Mouse (Mus musculus) CD8-positive naive resting alpha-beta T cell, adult 2 months (primary cell): ENCODE measurements around the gene Erich6.
"Not testable (repeated sequence)": the region's sequence is repeated elsewhere in the genome, so short reads cannot be mapped to it uniquely, and the experiment has no call there.

ENCODE experiments used
- DNase-seq, 2 experiments: peaks; one replicate each; pipeline ENCODE4 v3.0.0; 2022; ENCODE audit warnings: low read depth in 2 of 2, low spot score in 2 of 2

Erich6 gene

GRCm38 (mm10) chr3:58647179-58647578 lies 10.2 kb upstream of the Erich6 start:
- no peak for DNase-seq

GRCm38 (mm10) chr3:58646180-58646579 lies 9.2 kb upstream of the Erich6 start:
- DNase-seq: no peak

DNA sequence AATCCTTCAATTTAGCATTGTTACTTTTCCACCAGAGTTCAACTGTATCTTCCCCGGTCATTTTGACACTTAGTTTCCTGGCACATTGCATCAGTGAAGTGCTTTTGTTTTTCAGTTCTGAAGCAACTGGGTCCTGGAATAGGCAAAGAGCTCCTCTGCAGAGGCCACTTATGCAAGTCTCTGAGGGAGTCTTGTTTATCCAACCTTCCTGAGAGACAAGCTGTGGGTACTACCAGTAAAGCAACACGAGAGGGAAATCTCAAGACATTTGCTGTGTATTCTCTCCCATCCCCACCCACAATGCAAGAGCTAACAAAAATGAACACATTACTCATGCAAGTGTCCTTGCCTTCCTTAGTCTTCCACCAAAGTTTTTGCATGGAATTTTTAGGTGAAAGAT lies 5.3 kb downstream of the Erich6 start:
- DNase-seq: no peak

DNA sequence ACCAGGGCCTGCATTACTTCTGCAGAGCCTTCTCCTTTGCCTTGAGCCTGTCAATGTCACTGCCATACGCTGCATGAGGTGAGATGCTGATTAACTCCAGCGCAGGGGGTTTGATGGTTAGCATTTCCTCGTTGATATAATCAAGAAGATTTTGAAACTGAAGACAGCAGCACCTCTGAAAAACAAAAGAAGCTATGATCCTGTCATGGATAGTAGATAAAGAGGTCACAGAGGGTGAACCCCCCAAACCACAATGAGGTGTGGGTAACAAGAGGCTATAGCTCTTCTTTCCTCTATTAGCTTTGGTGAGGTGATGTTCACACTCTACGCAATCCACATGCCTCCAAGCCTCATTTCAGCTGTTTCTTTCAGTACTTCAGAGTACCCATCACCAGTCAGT lies 12.0 kb downstream of the Erich6 start:
- no peak for DNase-seq

- DNase-seq: no peak
Measured at GRCm38 (mm10) chr3:58622665-58623394, 14.2 kb downstream of the Erich6 start.

DNA sequence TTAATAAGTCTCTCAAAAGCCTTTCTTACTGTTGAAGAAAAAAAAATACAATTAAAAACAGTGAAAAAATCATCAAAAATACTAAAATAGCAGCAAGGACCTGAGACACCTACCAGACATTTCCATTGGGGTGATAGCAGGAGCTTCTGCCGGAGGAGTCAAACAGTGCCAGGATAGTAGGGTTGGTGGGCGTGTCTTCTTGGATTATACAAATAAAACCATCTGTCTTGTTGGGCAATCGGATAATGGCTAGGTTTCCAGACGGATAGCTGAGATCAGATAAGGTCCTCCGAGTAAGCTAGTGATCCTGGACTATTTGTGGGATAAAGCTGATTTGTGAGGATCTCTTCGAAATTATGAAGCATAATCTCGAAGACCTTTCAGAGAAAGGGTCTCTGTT lies 15.9 kb downstream of the Erich6 start:
- no peak for DNase-seq

DNA sequence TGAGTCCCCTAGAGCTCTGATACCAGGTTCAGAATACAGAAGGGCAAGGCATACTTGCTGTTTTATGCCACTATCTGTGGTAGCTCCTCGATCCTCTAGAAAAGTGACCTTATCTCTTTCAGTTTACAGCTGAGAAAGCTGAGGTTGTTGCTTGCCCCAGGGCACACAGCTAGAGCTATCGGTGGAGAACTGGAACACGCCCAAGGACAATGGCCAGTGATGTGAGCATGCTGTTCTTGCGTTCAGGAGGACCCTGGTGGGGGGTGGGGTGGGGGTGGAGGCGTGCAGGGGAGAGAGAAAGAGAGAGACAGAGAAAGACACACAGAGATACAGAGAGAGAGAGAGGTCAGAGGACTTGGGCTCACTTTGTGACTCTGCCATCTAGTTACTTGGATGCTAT lies 27.0 kb downstream of the Erich6 start:
- DNase-seq: no peak

DNA sequence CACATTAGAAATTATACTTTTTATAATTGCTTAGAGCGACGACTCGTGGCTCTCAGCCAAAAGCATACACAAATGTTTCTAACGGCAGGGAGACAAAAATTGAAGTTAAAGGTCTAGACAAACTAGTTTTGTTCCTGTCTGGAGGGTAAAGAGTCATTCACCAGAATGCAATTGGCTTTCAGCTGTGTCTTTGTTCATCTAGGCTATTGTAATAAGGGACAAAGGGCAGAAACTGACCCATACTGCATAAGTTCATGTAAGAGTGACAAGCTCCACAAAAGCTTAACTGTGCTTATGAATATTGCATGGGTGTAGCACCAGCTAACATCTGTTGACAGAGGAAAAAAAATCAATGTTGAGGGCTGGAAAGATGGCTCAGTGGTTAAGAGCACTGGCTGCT lies 28.5 kb downstream of the Erich6 start:
- no peak for DNase-seq

GRCm38 (mm10) chr3:58593623-58594022 lies 43.4 kb downstream of the Erich6 start:
- no peak for DNase-seq

GRCm38 (mm10) chr3:58592666-58593065 lies 44.3 kb downstream of the Erich6 start:
- not testable (repeated sequence) for DNase-seq

- DNase-seq: not testable (repeated sequence)
Measured at GRCm38 (mm10) chr3:58590544-58590943, 46.5 kb downstream of the Erich6 start.

GRCm38 (mm10) chr3:58582788-58583426 lies 54.1 kb downstream of the Erich6 start:
- DNase-seq: peak; percentile 44 to 48

DNA sequence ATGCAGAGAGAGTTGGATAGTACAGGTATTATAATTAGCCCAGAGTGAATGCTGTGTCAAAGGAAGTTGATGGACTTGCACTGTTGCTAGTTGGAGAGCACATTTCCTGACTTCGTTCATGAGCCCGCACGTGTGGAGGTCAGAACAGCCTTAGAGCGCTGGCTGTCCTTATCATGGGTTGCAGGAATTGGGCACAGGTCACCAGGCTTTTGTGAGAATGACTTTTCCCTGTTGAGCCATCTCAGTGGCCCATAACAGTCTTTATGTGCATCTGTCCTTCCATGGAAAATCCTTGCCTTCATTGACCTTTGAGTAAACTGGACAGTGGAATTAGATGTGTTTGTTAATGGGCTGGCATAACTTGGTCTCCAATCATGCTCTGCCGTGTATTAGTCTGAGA lies 54.7 kb downstream of the Erich6 start:
- no peak for DNase-seq

DNA sequence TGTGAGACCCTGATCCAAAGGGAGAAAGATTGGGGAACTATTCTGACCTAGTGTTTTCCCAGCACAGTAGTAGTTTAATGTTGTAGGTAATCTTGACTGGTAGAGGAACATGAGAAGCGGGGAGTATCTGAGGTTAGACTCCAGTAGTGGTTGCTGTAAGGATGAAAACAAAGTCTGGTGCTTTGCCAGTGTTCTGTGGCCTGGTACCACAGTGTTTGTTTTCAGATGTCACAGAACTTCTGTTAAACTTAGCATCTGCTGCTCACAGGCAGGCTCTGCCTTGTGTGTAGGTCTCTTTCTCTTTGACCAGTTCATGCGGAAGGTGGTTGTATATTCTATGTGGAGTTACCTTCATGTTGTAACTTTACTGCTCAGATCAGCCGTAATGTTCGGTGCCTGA lies 55.5 kb downstream of the Erich6 start:
- DNase-seq: peak; percentile 49 to 68

DNA sequence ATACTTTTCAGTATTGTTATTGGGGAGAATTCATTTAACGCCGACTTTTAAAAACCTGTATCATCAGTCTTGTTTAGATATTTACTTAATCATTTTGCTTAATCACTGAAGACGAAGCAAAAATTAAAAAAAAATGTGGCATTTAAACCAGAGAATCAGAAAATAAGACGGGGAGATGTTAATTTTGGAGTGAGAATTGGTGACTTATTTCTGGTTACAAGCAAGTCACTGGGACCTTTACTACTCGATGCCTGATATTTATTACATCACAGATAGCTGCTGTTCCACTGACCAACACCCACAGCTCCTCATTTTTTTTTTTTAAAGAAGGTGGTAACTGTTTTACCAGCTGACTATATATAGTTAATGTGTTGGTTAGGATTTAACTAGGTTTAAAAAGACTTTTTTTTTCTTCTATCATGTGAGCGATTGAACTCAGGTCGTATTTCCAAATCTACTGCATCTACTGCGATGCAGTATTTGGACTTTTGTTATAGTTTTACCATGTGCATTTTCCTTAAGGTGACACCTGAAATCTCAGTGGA lies 59.4 kb downstream of the Erich6 start:
- DNase-seq: no peak

- no peak for DNase-seq
Measured at GRCm38 (mm10) chr3:58577067-58577503, 59.9 kb downstream of the Erich6 start.

DNA sequence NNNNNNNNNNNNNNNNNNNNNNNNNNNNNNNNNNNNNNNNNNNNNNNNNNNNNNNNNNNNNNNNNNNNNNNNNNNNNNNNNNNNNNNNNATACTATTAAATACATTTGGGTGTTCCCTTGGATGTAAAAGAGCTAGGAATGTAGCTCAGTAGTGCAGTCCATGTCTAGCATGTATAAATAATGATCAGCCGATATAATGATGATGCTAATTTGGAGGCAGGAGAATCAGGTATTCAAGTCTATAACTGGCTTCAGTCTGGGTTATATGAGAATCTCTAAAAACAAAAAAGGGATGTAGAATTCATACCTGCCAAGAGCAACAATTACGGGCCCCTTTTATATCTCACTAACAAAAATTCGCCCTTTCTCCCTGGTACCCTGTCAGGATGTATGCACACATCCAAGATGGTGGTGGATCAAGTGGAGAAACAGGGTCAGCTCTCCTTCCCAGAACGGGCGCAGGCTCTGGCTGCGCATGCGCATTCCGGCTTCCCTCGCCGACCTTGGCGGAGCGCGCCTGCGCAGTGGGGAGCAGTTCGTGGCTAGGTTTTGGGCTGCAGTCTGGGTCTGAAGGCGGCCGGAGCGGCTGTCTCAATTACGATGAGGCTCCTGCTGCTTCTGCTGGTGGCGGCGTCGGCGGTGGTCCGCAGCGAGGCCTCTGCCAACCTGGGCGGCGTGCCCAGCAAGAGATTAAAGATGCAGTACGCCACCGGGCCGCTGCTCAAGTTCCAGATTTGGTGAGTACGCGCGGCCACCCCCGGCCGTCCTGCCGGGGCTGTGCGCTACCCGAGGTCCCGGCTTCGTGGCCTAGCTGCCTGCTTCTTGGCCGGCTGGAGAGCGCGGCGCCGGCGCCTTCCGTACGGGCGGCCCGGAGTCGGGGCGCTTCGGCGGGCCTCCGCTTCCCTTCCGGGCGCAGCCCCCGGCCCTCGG lies 60.6 kb downstream of the Erich6 start, which contains the start of gene Selenot:
Gene Selenot, plus strand, starts transcription at position 500 of the 930 bp plus-strand sequence.
- DNase-seq: peak; percentile 92 to 93

- DNase-seq: no peak
Measured at GRCm38 (mm10) chr3:58570821-58571220, 66.2 kb downstream of the Erich6 start.
